Mouse (Mus musculus) heart, adult 2 months (tissue): ENCODE results near the gene Grid2.
"Not testable (repeated sequence)": the region's sequence is repeated elsewhere in the genome, so short reads cannot be mapped to it uniquely, and the experiment has no call there.

ENCODE experiments used
- CTCF ChIP-seq: fragments of 200-600 bp; IDR thresholded peaks from 2 replicates; pipeline ENCODE4 v1.8.1; 2022; ENCODE audit warnings: antibody characterized with exemption, mild to moderate bottlenecking, moderate library complexity
- POLR2A ChIP-seq: fragments of 200-500 bp; IDR thresholded peaks from 2 replicates; pipeline ENCODE4 v1.6.1; 2011; ENCODE audit warnings: mild to moderate bottlenecking, low read depth, low read length, control low read depth; ENCODE audit not compliant: insufficient read depth

- not testable (repeated sequence) for TF ChIP-seq CTCF, POLR2A
Measured at GRCm38 (mm10) chr6:63568741-63569140, 313.1 kb downstream of the Grid2 start.
